16 mouse cellular contexts compared by ENCODE assay signal in the genomic region with DNA sequence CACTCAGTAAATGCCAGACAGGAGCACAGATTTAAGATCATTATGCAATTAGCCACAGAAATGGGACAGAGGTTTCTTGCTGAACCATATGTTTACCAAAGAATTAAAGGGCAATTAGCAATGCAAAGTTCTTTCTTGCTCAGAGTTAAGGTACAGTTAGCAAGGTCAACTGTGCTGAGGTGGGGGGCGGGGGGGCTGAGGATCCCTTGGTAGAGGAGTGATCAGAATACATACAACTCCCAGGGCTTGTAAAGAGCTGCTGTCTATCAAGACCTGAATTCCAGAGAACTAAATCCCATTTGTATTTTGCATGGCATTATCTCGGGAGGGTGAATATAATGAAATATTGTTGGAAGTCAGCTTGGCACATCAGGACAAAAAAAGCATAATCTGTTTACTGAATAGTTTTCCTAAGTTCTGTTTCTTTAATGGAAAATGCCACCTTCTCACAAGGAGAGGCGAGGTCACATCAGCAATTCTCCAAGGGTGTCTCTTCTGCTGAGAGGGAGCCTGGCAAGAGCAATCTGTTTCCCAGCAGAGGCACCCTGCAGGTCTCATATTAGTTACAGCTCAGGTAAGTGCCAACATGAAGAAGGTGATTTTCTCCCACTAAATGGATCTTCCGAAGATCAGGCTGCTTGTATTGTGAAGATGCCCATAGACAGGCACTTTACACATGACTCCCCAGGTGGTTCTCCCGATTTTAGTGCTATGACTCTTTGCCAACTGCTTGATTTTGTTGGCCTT.
A peak's percentile ranks its signal among the peaks of the same experiment; 100 is the strongest.
DNase-seq lines count a peak whose midpoint lies in the region; ATAC-seq and TF ChIP-seq lines count a peak whose summit lies in the region.
"Had no signal": no experiment of that assay in that cellular context is flagged by ENCODE, and none has a peak within 500 bp of the region (broad histone marks: within the 10 kb centered on the region; RNA-seq: fewer than 3 reads in every experiment).

No protein-coding gene starts in this region.

- TF ChIP-seq CTCF in forebrain, postnatal 0 days (IDR thresholded peaks at IDR 0.05; ENCODE audit: low read depth), result no peak

- peaks cover 5% of the 10 kb centered on the region; the same call in 1 of the 2 replicates for H3K4me1 ChIP-seq in forebrain, embryonic 16.5 days (replicated peaks; ENCODE audit: control insufficient read depth, insufficient read depth, low read length)
- no peaks in the 10 kb centered on the region for H3K4me1 ChIP-seq in forebrain, postnatal 0 days (ENCODE audit: insufficient read depth)
- peaks cover 13% of the 10 kb centered on the region for H3K4me1 ChIP-seq in midbrain, embryonic 12.5 days
- H3K4me1 ChIP-seq in midbrain, embryonic 10.5 days, result peaks cover 12% of the 10 kb centered on the region
- H3K4me1 ChIP-seq in midbrain, embryonic 15.5 days, result peaks cover 11% of the 10 kb centered on the region
- H3K4me1 ChIP-seq in intestine, embryonic 15.5 days (replicated peaks), result no peaks in the 10 kb centered on the region
- H3K4me1 ChIP-seq: embryonic facial prominence, embryonic 13.5 days; heart, embryonic 13.5 days had no signal

- DNase-seq in forebrain, postnatal 0 days, result no peak
- no peak for DNase-seq in midbrain, embryonic 10.5 days (ENCODE audit: low spot score)
- peak; percentile 18 to 25 for DNase-seq in cerebellum, adult 18-20 months
- DNase-seq in adrenal gland, adult 8-10 months, result no peak
- DNase-seq: heart, postnatal 36 days; kidney, postnatal 4 days; spleen, adult 18-20 months; thymus, adult 18-20 months had no signal

- no peak overlapping the region for H3K4me3 ChIP-seq in forebrain, embryonic 16.5 days (replicated peaks; ENCODE audit: low read length)
- H3K4me3 ChIP-seq in forebrain, postnatal 0 days (ENCODE audit: low read depth, low read length), result no peak overlapping the region
- no peak overlapping the region for H3K4me3 ChIP-seq in midbrain, embryonic 12.5 days
- H3K4me3 ChIP-seq in midbrain, embryonic 10.5 days, result no peak overlapping the region
- H3K4me3 ChIP-seq in midbrain, embryonic 15.5 days, result no peak overlapping the region
- no peak overlapping the region for H3K4me3 ChIP-seq in intestine, embryonic 15.5 days (replicated peaks)
- H3K4me3 ChIP-seq: embryonic facial prominence, embryonic 13.5 days; heart, embryonic 13.5 days; myocyte had no signal

- WGBS in forebrain, embryonic 16.5 days, result 57% methylated on average over 5 of the region's 5 CpGs
- 65% methylated on average over 5 of the region's 5 CpGs for WGBS in forebrain, postnatal 0 days
- WGBS in midbrain, embryonic 12.5 days, result 66% methylated on average over 5 of the region's 5 CpGs
- 77% methylated on average over 5 of the region's 5 CpGs for WGBS in midbrain, embryonic 10.5 days
- 62% methylated on average over 5 of the region's 5 CpGs for WGBS in midbrain, embryonic 15.5 days
- 68% methylated on average over 5 of the region's 5 CpGs for WGBS in intestine, embryonic 15.5 days

- no peak overlapping the region for H3K9ac ChIP-seq in forebrain, embryonic 16.5 days (replicated peaks; ENCODE audit: low read depth, low read length)
- no peak overlapping the region for H3K9ac ChIP-seq in forebrain, postnatal 0 days
- no peak overlapping the region for H3K9ac ChIP-seq in midbrain, embryonic 12.5 days (replicated peaks)
- H3K9ac ChIP-seq in midbrain, embryonic 15.5 days, result no peak overlapping the region
- H3K9ac ChIP-seq in intestine, embryonic 15.5 days, result no peak overlapping the region
- H3K9ac ChIP-seq: embryonic facial prominence, embryonic 13.5 days; heart, embryonic 13.5 days; liver, embryonic 14.5 days had no signal

- peak; percentile 38; the same call in 1 of the 2 replicates for ATAC-seq in forebrain, embryonic 16.5 days
- ATAC-seq in forebrain, postnatal 0 days, result no peak
- peak; percentile 66; the same call in 1 of the 2 replicates for ATAC-seq in midbrain, embryonic 12.5 days (ENCODE audit: low FRiP score, low read depth)
- ATAC-seq in midbrain, embryonic 15.5 days (replicated peaks), result 0 out of 2 replicates have a peak, but pooled peaks have one; percentile 42
- no peak for ATAC-seq in intestine, embryonic 15.5 days

- H3K27me3 ChIP-seq in forebrain, embryonic 16.5 days (replicated peaks; ENCODE audit: control insufficient read depth, insufficient read depth, low read length), result no peaks in the 10 kb centered on the region
- H3K27me3 ChIP-seq in forebrain, postnatal 0 days (ENCODE audit: insufficient read depth, low read length), result no peaks in the 10 kb centered on the region
- no peaks in the 10 kb centered on the region for H3K27me3 ChIP-seq in midbrain, embryonic 12.5 days
- no peaks in the 10 kb centered on the region for H3K27me3 ChIP-seq in midbrain, embryonic 10.5 days (ENCODE audit: low read depth, poor library complexity, severe bottlenecking)
- H3K27me3 ChIP-seq in midbrain, embryonic 15.5 days (replicated peaks), result no peaks in the 10 kb centered on the region
- no peaks in the 10 kb centered on the region for H3K27me3 ChIP-seq in intestine, embryonic 15.5 days (replicated peaks)
- H3K27me3 ChIP-seq: embryonic facial prominence, embryonic 13.5 days; heart, embryonic 13.5 days had no signal

- no peaks in the 10 kb centered on the region for H3K9me3 ChIP-seq in forebrain, embryonic 16.5 days (ENCODE audit: control insufficient read depth, low read length)
- no peaks in the 10 kb centered on the region for H3K9me3 ChIP-seq in forebrain, postnatal 0 days (ENCODE audit: low read length)
- no peaks in the 10 kb centered on the region for H3K9me3 ChIP-seq in midbrain, embryonic 12.5 days
- H3K9me3 ChIP-seq in midbrain, embryonic 10.5 days (replicated peaks), result no peaks in the 10 kb centered on the region
- no peaks in the 10 kb centered on the region for H3K9me3 ChIP-seq in midbrain, embryonic 15.5 days
- no peaks in the 10 kb centered on the region for H3K9me3 ChIP-seq in intestine, embryonic 15.5 days
- H3K9me3 ChIP-seq: embryonic facial prominence, embryonic 13.5 days; heart, embryonic 13.5 days had no signal

- H3K36me3 ChIP-seq in forebrain, embryonic 16.5 days (ENCODE audit: control insufficient read depth, insufficient read depth), result no peaks in the 10 kb centered on the region
- H3K36me3 ChIP-seq in forebrain, postnatal 0 days (ENCODE audit: insufficient read depth), result no peaks in the 10 kb centered on the region
- H3K36me3 ChIP-seq in midbrain, embryonic 12.5 days, result no peaks in the 10 kb centered on the region
- H3K36me3 ChIP-seq in midbrain, embryonic 10.5 days, result no peaks in the 10 kb centered on the region
- H3K36me3 ChIP-seq in midbrain, embryonic 15.5 days (replicated peaks), result no peaks in the 10 kb centered on the region
- H3K36me3 ChIP-seq in intestine, embryonic 15.5 days, result no peaks in the 10 kb centered on the region
- H3K36me3 ChIP-seq: embryonic facial prominence, embryonic 13.5 days; heart, embryonic 13.5 days had no signal

- H3K4me2 ChIP-seq in forebrain, embryonic 16.5 days (ENCODE audit: low read length), result no peak overlapping the region
- no peak overlapping the region for H3K4me2 ChIP-seq in forebrain, postnatal 0 days (ENCODE audit: low read depth)
- H3K4me2 ChIP-seq in midbrain, embryonic 12.5 days (replicated peaks), result no peak overlapping the region
- no peak overlapping the region for H3K4me2 ChIP-seq in midbrain, embryonic 15.5 days
- H3K4me2 ChIP-seq in intestine, embryonic 15.5 days (replicated peaks), result no peak overlapping the region
- H3K4me2 ChIP-seq: embryonic facial prominence, embryonic 13.5 days; heart, embryonic 13.5 days had no signal

- H3K27ac ChIP-seq in forebrain, embryonic 16.5 days (ENCODE audit: low read length), result no peak overlapping the region
- no peak overlapping the region for H3K27ac ChIP-seq in forebrain, postnatal 0 days (ENCODE audit: low read depth, low read length)
- no peak overlapping the region for H3K27ac ChIP-seq in midbrain, embryonic 12.5 days (replicated peaks)
- no peak overlapping the region for H3K27ac ChIP-seq in midbrain, embryonic 10.5 days (replicated peaks)
- H3K27ac ChIP-seq in midbrain, embryonic 15.5 days, result no peak overlapping the region
- no peak overlapping the region for H3K27ac ChIP-seq in intestine, embryonic 15.5 days
- H3K27ac ChIP-seq: embryonic facial prominence, embryonic 13.5 days; heart, embryonic 13.5 days; liver, embryonic 14.5 days had no signal

Comparison
In these comparisons a context has a peak if more than half of its experiments do, and no peak if none do; other contexts are left out.
1. ATAC-seq: peak in forebrain, embryonic 16.5 days (single experiment), midbrain, embryonic 12.5 days (single experiment) and midbrain, embryonic 15.5 days (single experiment); none in forebrain, postnatal 0 days (single experiment) and intestine, embryonic 15.5 days (single experiment).
2. DNase-seq: peak in cerebellum, adult 18-20 months (2 of 2); none in forebrain, postnatal 0 days (single experiment), midbrain, embryonic 10.5 days (single experiment) and adrenal gland, adult 8-10 months (single experiment).